Mouse (Mus musculus) heart, adult 8-10 months (tissue): ENCODE measurements around the gene Ap2a2. TPM values are rescaled to one million over a fixed set of nuclear protein-coding genes. Genes with fewer than 3 reads are reported as not detected.
"Not testable (repeated sequence)": the region's sequence is repeated elsewhere in the genome, so short reads cannot be mapped to it uniquely, and the experiment has no call there.

Experiments
- DNase-seq: peaks from one replicate; pipeline ENCODE4 v3.0.0; 2022; ENCODE audit warnings: low spot score
- microRNA-seq: library from miRNA; unstranded; fragments of <30 nt; microRNA quantifications from one replicate; pipeline ENCODE4 v1.2.0, GENCODE M21; 2022
- total RNA-seq, 4 experiments: library from RNA; stranded (reverse); gene quantifications; 2 replicates each; pipeline ENCODE4 v1.2.4; 2022

Ap2a2 gene
- total RNA-seq, 4 experiments from 2014 or later, result 55.2 to 65.5 (median 61.3) TPM

DNA sequence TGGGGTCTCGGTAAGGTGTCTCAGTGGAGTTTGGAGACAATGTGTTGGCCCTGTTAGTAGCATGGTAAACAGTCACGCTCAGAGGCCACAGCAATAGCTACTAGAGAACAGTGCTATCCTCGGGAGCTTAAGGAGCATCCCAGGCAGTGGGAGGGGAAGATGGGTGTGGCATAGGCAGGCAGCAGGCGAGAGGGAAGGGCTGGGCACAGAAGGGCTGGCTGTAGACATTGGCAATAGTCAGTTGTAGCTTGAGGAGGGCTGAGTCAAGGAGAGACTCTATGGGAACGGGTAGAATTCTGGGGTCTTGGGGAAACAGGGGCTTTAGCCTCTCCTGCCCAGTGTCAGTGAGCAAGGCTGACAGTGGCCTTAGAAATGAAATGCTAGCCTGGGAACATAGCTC lies 100.2 kb downstream of the Ap2a2 start:
- no peak for DNase-seq

DNA sequence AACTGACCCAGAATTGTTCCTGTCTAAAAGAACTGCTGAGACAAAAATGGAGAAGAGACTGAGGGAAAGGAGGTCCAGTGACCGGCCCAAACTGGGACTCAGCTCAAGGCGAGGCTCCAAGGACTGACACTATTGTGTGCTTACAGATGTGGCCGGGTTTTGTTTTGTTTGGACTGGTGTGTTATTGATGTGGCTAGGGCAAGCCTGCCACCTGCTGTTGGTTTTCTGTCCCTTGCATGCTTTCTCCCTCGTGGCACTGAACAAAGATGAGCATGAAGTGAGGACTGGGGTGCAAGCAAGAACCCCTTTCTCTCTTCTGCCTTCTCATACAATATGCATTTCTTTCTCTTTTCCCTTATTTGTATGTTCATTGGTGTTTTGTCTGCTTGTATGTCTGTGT lies 104.2 kb downstream of the Ap2a2 start:
- peak; percentile 35 for DNase-seq

DNA sequence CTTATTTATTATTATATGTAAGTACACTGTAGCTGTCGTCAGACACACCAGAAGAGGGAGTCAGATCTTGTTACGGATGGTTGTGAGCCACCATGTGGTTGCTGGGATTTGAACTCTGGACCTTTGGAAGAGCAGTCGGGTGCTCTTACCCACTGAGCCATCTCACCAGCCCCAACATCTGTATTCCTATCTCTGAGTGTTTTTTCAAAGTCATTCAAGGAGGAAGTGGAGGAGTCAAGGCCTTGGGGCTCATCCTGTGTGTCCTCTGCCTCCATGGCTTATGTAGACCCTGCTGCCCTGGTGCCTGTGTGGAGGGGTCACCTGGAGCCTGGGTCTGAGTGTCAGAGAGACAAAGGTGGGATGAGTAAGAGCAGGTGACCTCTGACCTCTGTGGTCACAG lies 107.1 kb downstream of the Ap2a2 start:
- DNase-seq, result not testable (repeated sequence)

DNA sequence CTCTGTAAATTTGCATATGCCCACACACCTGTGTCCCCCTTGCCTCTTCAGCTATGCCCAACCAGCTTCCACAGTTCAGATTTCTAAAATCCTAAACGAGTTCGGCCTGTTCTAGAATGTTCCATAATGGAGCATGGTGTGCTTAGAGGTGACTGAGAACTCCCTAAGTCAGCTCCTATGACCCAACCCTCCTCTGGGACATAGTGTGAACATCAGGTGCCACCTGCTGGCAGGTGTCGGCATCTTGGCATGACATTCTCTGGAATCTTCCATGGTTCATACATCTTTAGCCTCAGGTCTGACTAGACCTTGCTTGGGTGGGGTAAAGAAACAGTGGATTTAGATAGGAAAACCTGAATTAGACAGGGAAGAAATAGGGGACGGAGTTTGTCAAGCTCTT lies 109.0 kb downstream of the Ap2a2 start:
- no peak for DNase-seq

DNA sequence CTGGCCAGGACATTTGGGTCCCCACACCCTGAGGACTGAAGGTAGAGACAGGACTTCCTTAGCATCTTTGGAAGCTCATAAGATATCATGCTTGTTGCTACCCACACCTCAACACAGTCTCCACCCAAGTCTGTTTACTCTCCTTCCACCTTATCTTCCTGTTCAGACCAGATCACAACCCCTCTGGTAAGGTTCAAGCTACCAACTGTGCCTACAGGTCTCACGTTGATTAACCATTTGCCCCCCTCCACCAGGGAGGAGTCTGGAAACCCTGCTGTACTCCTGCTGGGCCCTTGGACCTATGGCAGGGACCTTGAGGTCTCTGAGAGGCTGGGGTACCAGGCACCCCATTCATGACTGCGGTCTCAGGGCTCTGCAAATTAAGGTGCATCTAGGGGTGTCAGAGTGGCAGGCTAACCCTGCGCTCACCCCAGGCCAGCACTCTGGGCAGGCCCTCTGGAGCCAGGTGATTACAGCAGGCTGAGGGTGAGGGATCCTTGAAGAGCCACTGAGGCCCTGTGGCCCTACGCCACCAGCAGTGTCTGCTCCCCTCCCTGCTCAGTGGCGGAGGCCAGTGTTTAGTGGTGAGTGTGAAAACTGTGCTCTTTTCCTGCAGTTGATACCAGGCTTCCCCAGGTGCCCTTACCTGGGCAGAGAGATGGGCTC lies 109.8 kb downstream of the Ap2a2 start:
- no peak for DNase-seq

DNA sequence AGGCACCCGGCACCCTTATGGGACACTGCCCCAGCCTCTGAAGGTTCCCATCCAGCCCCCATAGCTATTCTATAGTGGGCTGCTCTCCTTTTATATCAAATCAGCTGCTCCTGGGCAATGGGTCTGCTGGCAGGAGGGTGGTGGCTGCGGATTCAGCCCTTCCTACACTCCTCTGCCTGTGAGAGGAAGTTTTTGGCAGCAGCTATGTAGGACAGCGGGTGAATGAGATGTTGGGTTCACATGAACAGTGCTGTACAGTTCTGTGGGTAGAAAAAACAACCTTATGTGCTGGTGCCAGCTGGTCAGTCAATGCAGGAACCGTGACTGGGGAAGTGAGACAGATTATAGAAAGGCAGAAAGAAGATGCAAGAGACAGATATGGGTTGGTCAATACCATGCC lies 116.9 kb downstream of the Ap2a2 start:
- no peak for DNase-seq

Small RNA genes lying within 50 kb of the gene (microRNA-seq; reads per million reads assigned to microRNA genes)
- gene Mir7063, result not detected

Other genes with a start within 250 kb of the Ap2a2 start
- 10 to 100 TPM; 10.8 to 14.7 (median 12.7) TPM for gene Deaf1, start 234.5 kb upstream of the Ap2a2 start, total RNA-seq
- gene Tmem80, start 234.4 kb upstream of the Ap2a2 start, total RNA-seq, result 10 to 100 TPM; 13.7 to 16.6 (median 15.5) TPM
- gene Eps8l2, start 223.3 kb upstream of the Ap2a2 start, total RNA-seq, result 1 to 10 TPM; 3.7 to 5.0 (median 3.9) TPM
- gene Taldo1, start 170.0 kb upstream of the Ap2a2 start, total RNA-seq, result 100 to 1,000 TPM; 107 to 115 (median 110) TPM
- gene Gatd1, start 148.0 kb upstream of the Ap2a2 start, total RNA-seq, result 10 to 100 TPM; 13.3 to 16.0 (median 14.8) TPM
- gene Cend1, start 132.7 kb upstream of the Ap2a2 start, total RNA-seq, result 1 to 10 TPM in 3 of 4 experiments, under 1 TPM in 1; 0.78 to 1.7 (median 1.4) TPM
- 10 to 100 TPM; 44.3 to 76.1 (median 66.5) TPM for gene Slc25a22, start 124.3 kb upstream of the Ap2a2 start, total RNA-seq
- under 1 TPM; 0.32 to 0.62 (median 0.44) TPM for gene Pidd1, start 118.1 kb upstream of the Ap2a2 start, total RNA-seq
- 100 to 1,000 TPM; 796 to 941 (median 846) TPM for gene Rplp2, start 114.8 kb upstream of the Ap2a2 start, total RNA-seq
- 100 to 1,000 TPM; 419 to 549 (median 431) TPM for gene Pnpla2, start 107.0 kb upstream of the Ap2a2 start, total RNA-seq
- 10 to 100 TPM; 17.7 to 24.2 (median 19.1) TPM for gene Cracr2b, start 101.1 kb upstream of the Ap2a2 start, total RNA-seq
- gene Cd151, start 94.8 kb upstream of the Ap2a2 start, total RNA-seq, result 100 to 1,000 TPM; 331 to 351 (median 345) TPM
- gene Polr2l, start 87.0 kb upstream of the Ap2a2 start, total RNA-seq, result 10 to 100 TPM; 75.5 to 93.4 (median 84.3) TPM
- gene Tspan4, start 86.9 kb upstream of the Ap2a2 start, total RNA-seq, result 10 to 100 TPM; 25.8 to 45.3 (median 42.8) TPM
- 10 to 100 TPM; 48.2 to 55.0 (median 50.3) TPM for gene Chid1, start 22.3 kb upstream of the Ap2a2 start, total RNA-seq
- not detected for gene Muc6, start 93.1 kb downstream of the Ap2a2 start, total RNA-seq
- not detected for gene Muc2, start 128.2 kb downstream of the Ap2a2 start, total RNA-seq
- not detected for gene Muc5ac, start 226.8 kb downstream of the Ap2a2 start, total RNA-seq